In genomic region chr9:106269879-106270278, GRCm38 (mm10) we compare ENCODE assay signal across 11 mouse cellular contexts. TPM values are rescaled to one million over a fixed set of nuclear protein-coding genes. Genes with fewer than 3 reads are reported as not detected.
DNase-seq lines count a peak whose midpoint lies in the region; ATAC-seq and TF ChIP-seq lines count a peak whose summit lies in the region.
"Had no signal": no experiment of that assay in that cellular context is flagged by ENCODE, and none has a peak within 500 bp of the region (broad histone marks: within the 10 kb centered on the region; RNA-seq: fewer than 3 reads in every experiment).

No protein-coding gene starts in this region.

- TF ChIP-seq CTCF in layer of hippocampus, adult 2 months (conservative IDR thresholded peaks at IDR 0.05) = no peak
- TF ChIP-seq CTCF in bone marrow macrophage, adult 2 months (IDR thresholded peaks at IDR 0.05; ENCODE audit: low read depth, low read length) = no peak
- no peak for TF ChIP-seq CTCF in kidney, adult 2 months (conservative IDR thresholded peaks at IDR 0.05; ENCODE audit: insufficient read depth, insufficient read length, low read depth, low read length)

- H3K4me1 ChIP-seq in bone marrow macrophage, adult 2 months (ENCODE audit: control insufficient read depth, insufficient read depth, low read length) = peaks cover 31% of the 10 kb centered on the region
- peaks cover 26% of the 10 kb centered on the region for H3K4me1 ChIP-seq in hindbrain, embryonic 12.5 days
- peaks cover 12% of the 10 kb centered on the region for H3K4me1 ChIP-seq in midbrain, embryonic 16.5 days (ENCODE audit: control insufficient read depth, insufficient read depth, low read length)
- H3K4me1 ChIP-seq in kidney, adult 2 months (ENCODE audit: control insufficient read depth, insufficient read depth, low read length) = peaks cover 28% of the 10 kb centered on the region; the same call in 1 of the 2 replicates

- H3K27ac ChIP-seq in layer of hippocampus, adult 2 months = peak overlapping the region; percentile 58
- peak overlapping the region; percentile 21; the same call in 1 of the 2 replicates for H3K27ac ChIP-seq in bone marrow macrophage, adult 2 months (ENCODE audit: insufficient read depth, low read depth, low read length)
- H3K27ac ChIP-seq in hindbrain, embryonic 12.5 days = peak overlapping the region; percentile 52; the same call in 1 of the 2 replicates
- H3K27ac ChIP-seq in midbrain, embryonic 16.5 days (ENCODE audit: low read length) = peak overlapping the region; percentile 82
- H3K27ac ChIP-seq in kidney, adult 2 months (ENCODE audit: insufficient read depth, low read depth, low read length) = no peak overlapping the region

- no peaks in the 10 kb centered on the region for H3K27me3 ChIP-seq in hindbrain, embryonic 12.5 days
- H3K27me3 ChIP-seq in midbrain, embryonic 16.5 days (ENCODE audit: control insufficient read depth, insufficient read depth, low read depth, low read length) = no peaks in the 10 kb centered on the region
- no peaks in the 10 kb centered on the region for H3K27me3 ChIP-seq in kidney, adult 2 months (replicated peaks; ENCODE audit: control insufficient read depth, insufficient read depth, low read length)
- H3K27me3 ChIP-seq: CH12.LX had no signal

- no peak overlapping the region for H3K4me2 ChIP-seq in hindbrain, embryonic 12.5 days (replicated peaks)
- H3K4me2 ChIP-seq in midbrain, embryonic 16.5 days (ENCODE audit: low read length) = no peak overlapping the region

- H3K9me3 ChIP-seq in hindbrain, embryonic 12.5 days (replicated peaks) = no peaks in the 10 kb centered on the region
- no peaks in the 10 kb centered on the region for H3K9me3 ChIP-seq in midbrain, embryonic 16.5 days (replicated peaks; ENCODE audit: control insufficient read depth, low read length, poor library complexity, severe bottlenecking)

- peak; percentile 59; the same call in 1 of the 2 replicates for ATAC-seq in hindbrain, embryonic 12.5 days (ENCODE audit: low FRiP score)
- ATAC-seq in midbrain, embryonic 16.5 days = peak; percentile 88

- no peak for TF ChIP-seq POLR2A in bone marrow macrophage, adult 2 months (IDR thresholded peaks at IDR 0.05; ENCODE audit: borderline replicate concordance, low read depth, low read length)
- no peak for TF ChIP-seq POLR2A in kidney, adult 2 months (IDR thresholded peaks at IDR 0.05; ENCODE audit: low read depth, low read length)

- H3K9ac ChIP-seq in hindbrain, embryonic 12.5 days = no peak overlapping the region
- H3K9ac ChIP-seq in midbrain, embryonic 16.5 days (ENCODE audit: low read depth, low read length) = no peak overlapping the region

- WGBS in hindbrain, embryonic 12.5 days = 11% methylated on average over 2 of the region's 2 CpGs
- WGBS in midbrain, embryonic 16.5 days = 10% methylated on average over 2 of the region's 2 CpGs
- 59% methylated on average over 2 of the region's 2 CpGs for WGBS in kidney, adult 2 months

- DNase-seq in layer of hippocampus, adult 2 months (ENCODE audit: low spot score in 2 of 2) = peak in 1 of 2 experiments; percentile 63
- no peak for DNase-seq in layer of hippocampus, adult 9-11 months
- no peak for DNase-seq in spleen, postnatal 14 days (ENCODE audit: low spot score in 2 of 2)
- DNase-seq in kidney, adult 2 months = no peak
- DNase-seq in yolk sac, embryonic 10.5 days (ENCODE audit: low spot score) = no peak
- DNase-seq: adrenal gland, postnatal 36 days; lung, adult 18-20 months had no signal

- no peaks in the 10 kb centered on the region for H3K36me3 ChIP-seq in hindbrain, embryonic 12.5 days
- H3K36me3 ChIP-seq in midbrain, embryonic 16.5 days (ENCODE audit: control insufficient read depth, insufficient read depth, low read length) = no peaks in the 10 kb centered on the region
- H3K36me3 ChIP-seq in kidney, adult 2 months (ENCODE audit: control insufficient read depth, insufficient read depth, low read length) = no peaks in the 10 kb centered on the region

- no peak overlapping the region for H3K4me3 ChIP-seq in layer of hippocampus, adult 2 months
- H3K4me3 ChIP-seq in bone marrow macrophage, adult 2 months (ENCODE audit: insufficient read depth, low read length) = no peak overlapping the region
- no peak overlapping the region for H3K4me3 ChIP-seq in hindbrain, embryonic 12.5 days
- no peak overlapping the region for H3K4me3 ChIP-seq in midbrain, embryonic 16.5 days (ENCODE audit: low read depth, low read length)
- H3K4me3 ChIP-seq in kidney, adult 2 months (ENCODE audit: insufficient read depth, low read depth, low read length) = no peak overlapping the region

RNA-seq across cellular contexts. Expression of gene Poc1a, which starts 11.0 kb away (rescaled TPM):
- 10 to 100 TPM in 1 of 2 experiments, 1 to 10 TPM in 1; 8.6 to 14.5 TPM for total RNA-seq in layer of hippocampus, adult 2 months (2021)
- 8.3 and 13.7 TPM in 2 replicates for polyA plus RNA-seq in bone marrow macrophage, adult 2 months (2012; ENCODE audit: insufficient read depth, insufficient read length, missing spikeins)
- polyA plus RNA-seq in hindbrain, embryonic 12.5 days (2016; fragmentation: Nextera tagmentation; extraction: Ambion mirVana) = 15.4 and 16.4 TPM in 2 replicates
- 8.0 and 9.0 TPM in 2 replicates for polyA plus RNA-seq in midbrain, embryonic 16.5 days (2015; fragmentation: Nextera tagmentation; extraction: Ambion mirVana)
- 5.8 and 6.1 TPM in 2 replicates for polyA plus RNA-seq in kidney, adult 2 months (2012; rRNA removed)

RNA-seq across cellular contexts. Expression of gene Alas1, which starts 21.4 kb away (rescaled TPM):
- total RNA-seq in layer of hippocampus, adult 2 months (2021) = 100 to 1,000 TPM; 149 to 154 TPM
- polyA plus RNA-seq in bone marrow macrophage, adult 2 months (2012; ENCODE audit: insufficient read depth, insufficient read length, missing spikeins) = 67.2 and 70.5 TPM in 2 replicates
- polyA plus RNA-seq in hindbrain, embryonic 12.5 days (2016; fragmentation: Nextera tagmentation; extraction: Ambion mirVana) = 79.2 and 92.1 TPM in 2 replicates
- 108 and 112 TPM in 2 replicates for polyA plus RNA-seq in midbrain, embryonic 16.5 days (2015; fragmentation: Nextera tagmentation; extraction: Ambion mirVana)
- 315 and 343 TPM in 2 replicates for polyA plus RNA-seq in kidney, adult 2 months (2012; rRNA removed)

RNA-seq across cellular contexts. Expression of gene Tlr9, which starts 47.5 kb away (rescaled TPM):
- total RNA-seq in layer of hippocampus, adult 2 months (2021) = 1 to 10 TPM; 1.4 to 1.5 TPM
- polyA plus RNA-seq in bone marrow macrophage, adult 2 months (2012; ENCODE audit: insufficient read depth, insufficient read length, missing spikeins) = 41.6 and 61.6 TPM in 2 replicates
- 0.05 and 0.07 TPM in 2 replicates for polyA plus RNA-seq in hindbrain, embryonic 12.5 days (2016; fragmentation: Nextera tagmentation; extraction: Ambion mirVana)
- polyA plus RNA-seq in midbrain, embryonic 16.5 days (2015; fragmentation: Nextera tagmentation; extraction: Ambion mirVana) = not detected in 2 replicates
- polyA plus RNA-seq in kidney, adult 2 months (2012; rRNA removed) = 2.0 and 4.2 TPM in 2 replicates
